Mouse (Mus musculus) brain, adult 2 months (tissue): Measurements from ENCODE around the gene Mettl17.
"Not testable (repeated sequence)": the region's sequence is repeated elsewhere in the genome, so short reads cannot be mapped to it uniquely, and the experiment has no call there.

ENCODE experiments used
- DNase-seq: peaks from one replicate; pipeline ENCODE4 v3.0.0; 2011; ENCODE audit warnings: low read depth, low spot score

The Mettl17 gene

GRCm38 (mm10) chr14:51896539-51897170 is 12.0 kb downstream of the Mettl17 start:
- DNase-seq: peak; percentile 58

DNA sequence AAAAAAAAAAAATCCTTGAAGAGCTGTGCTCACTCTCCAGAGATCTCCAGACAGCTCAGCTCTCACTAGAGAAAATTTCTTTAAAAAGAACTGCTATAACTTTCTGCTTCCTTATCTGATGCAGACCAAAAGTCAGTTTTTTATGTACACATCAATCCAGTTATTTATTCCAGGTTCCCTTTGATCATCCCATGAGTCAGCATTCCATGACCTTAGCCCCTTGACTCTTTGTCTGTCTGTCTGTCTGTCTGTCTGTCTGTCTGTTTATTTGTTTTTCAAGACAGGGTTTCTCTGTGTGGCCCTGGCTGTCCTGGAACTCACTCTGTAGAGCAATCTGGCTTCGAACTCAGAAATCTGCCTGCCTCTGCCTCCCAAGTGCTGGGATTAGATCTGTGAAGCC is 14.7 kb downstream of the Mettl17 start:
- DNase-seq: no peak

DNA sequence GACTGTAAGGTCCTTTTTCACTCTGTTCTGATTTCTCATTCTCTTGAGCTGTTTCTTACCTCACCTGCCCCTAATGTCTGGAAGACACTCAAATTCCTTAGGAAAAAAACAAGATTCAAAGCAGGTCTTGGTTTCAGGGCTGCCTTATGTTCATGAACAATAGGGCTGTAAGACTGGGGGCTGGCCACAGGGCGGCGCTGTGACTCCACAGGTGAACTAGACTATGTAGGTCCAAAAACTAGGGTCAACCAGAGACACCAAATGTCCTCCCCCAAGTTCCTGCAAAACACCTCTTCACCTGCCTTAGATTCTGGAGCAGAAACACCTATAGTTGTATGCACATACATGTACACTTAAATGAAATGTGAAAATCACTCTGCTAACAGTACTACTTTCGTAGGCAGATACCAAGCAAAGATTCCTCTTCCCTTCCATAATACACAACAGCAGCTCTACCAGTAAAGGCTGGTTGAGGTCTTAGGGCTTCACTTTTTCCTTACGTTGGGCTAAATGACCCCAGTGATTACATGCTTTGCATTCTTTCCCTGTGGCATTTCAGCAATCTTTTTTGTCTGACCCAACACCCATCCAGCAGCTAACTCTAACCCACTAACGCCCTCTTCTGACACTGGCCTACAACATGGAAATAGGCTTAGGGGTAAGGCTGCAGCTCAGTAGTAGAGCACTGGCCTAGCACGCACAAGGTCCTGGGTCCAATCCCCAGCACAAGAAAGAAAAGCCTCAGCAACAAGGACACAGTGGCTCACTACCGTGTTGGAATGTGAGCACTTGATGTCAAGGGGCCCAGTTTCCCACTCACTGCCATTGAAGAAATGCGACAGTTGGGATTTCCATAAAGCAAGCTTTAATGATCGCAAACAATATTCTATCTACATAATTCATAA is 18.4 kb downstream of the Mettl17 start:
- peak; percentile 84 for DNase-seq

GRCm38 (mm10) chr14:51903782-51904181 is 19.1 kb downstream of the Mettl17 start:
- DNase-seq: no peak

DNA sequence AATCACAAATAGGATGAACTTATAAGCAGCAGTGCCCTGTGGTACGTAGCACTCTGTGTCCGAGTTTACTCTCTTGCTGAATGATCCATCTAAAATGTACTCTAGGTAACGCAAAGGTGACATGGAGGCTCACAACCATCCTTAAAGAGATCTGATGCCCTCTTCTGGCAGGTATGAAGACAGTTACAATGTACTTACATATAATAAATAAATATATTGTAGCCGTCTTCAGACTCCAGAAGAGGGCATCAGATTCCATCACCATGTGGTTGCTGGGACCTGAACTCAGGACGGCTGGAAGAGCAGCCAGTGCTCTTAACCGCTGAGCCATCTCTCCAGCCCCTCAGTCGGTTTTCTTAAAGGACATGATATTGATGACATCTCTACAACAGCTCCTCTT is 20.1 kb downstream of the Mettl17 start:
- peak; percentile 58 for DNase-seq

DNA sequence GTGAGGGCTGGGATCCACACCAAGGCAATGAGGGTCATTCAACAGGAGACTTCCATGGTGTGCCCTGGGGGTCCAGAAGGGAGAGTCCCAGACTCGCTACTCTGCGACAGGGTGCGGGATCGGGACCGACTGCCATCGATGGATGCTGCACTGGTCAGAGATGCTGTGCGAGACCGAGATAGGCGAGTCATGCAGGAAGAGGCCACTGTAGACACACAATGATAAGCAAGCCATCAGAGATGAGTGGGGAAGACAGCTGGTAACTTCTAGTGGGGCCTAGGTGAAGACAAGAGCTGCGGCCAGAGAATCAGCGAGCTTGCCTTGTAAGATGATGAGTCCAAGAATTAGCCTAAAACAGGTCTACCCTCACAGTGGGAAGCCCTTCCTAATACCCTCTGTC is 21.5 kb downstream of the Mettl17 start:
- no peak for DNase-seq

DNA sequence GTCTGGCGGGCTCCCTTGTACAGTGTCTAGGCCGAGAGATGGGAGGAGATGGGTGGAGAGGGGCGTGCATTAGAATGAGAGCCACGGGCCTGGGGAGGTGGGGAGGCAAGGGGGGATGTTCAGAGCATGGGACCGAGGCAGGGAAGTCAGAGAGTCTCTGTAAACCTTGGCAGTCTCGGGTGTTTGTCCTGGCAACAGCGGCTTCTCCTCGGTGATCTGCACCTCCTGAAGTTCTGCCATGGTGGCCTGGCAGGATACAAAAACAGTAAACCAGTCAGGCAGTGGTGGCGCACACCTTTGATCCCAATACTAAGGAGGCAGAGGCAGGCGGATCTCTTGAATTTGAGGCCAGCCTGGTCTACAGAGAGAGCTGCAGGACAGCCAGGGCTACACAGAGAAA is 26.7 kb downstream of the Mettl17 start:
- no peak for DNase-seq

- no peak for DNase-seq
Observed at GRCm38 (mm10) chr14:51912391-51913061, 27.9 kb downstream of the Mettl17 start.

DNA sequence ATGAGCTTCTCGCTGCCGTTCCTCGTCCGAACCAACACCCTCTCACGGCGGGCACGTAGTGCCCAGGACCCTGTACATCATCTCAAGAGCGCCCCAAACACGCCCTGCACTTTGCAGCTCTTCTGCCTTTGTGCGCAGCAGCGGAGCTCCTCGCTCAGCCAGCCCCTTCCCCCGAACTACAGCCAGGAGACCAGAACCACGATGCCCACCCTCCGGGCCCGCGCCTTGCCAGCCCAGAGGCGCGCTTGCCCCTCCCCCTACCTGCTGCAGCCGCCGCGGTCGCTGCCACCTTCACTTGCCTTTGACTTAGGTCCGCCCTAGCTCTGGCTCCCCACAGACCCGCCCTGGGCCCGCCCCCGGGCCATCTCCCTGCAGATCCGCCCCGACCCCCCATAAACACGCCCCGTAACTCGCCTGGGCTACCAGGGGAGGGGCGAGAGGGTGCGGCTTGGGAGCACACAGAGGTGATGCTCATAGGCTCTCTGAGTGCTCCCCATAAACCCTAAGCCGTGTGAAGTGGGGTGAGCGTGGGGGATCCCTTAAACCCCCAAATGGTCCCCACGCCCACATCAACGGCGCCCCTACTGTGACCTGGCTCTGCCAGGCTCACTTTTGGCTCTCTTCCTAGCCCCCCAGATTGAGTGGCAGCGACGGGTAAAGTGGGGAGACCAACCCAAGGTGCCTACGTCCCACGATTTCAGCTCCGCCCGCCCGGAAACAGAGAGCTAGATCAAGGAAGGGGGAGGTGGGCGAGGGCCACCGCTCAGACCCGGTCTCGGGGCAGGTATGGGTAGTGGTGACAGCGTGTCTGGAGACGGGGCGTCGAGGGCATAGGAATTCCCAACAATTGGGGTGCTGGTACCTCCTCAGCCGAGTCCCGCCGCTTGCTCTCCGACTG is 28.7 kb downstream of the Mettl17 start:
- peak; percentile 80 for DNase-seq

- DNase-seq: peak; percentile 84
Observed at GRCm38 (mm10) chr14:51913960-51914762, 29.5 kb downstream of the Mettl17 start, which contains the start of gene Ndrg2. TSS of gene Ndrg2 (minus strand) at chr14:51914158.

DNA sequence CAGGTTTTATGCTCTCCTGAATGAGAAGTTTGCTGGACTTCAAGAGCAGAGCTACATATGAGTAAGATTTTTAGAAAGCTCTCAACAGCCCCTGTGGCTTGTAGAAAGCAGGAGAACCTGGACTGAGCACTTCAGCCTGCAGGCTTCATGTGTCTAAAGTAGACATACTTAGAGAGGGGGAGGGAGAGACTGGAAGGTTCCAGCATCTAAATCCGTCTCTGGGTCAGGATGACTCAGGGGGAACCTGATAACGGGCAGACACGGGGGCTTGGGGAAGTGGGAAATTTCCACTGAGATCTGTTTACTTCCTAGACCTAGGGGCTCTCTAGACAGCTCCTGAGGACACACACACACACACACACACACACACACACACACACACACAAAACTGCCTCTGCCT is 30.4 kb downstream of the Mettl17 start:
- peak; percentile 49 for DNase-seq

- no peak for DNase-seq
Observed at GRCm38 (mm10) chr14:51916539-51916938, 31.9 kb downstream of the Mettl17 start.

GRCm38 (mm10) chr14:51918125-51918524 is 33.5 kb downstream of the Mettl17 start, which contains the start of gene Tppp2:
TSS of gene Tppp2 (plus strand) at chr14:51918425.
- DNase-seq: no peak

DNA sequence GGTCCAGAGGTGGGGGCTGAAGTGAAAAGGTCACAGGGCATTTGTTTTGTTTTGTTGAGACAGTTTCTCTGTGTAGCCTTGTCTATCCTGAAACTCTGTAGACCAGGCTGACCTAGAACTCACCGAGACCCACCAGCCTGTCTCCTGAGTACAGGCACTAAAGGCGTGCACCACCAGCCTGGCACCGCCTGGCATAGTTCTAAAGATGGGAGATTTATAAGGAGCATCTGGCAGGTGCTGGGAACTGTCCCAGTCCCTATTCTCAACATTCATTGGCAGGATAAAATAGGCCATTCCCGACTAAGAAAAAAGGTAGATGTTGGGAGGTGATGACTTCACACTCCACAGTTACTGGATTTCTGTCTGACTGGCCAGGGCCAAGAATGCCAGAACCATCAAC is 34.3 kb downstream of the Mettl17 start:
- DNase-seq: peak; percentile 35

- DNase-seq: peak; percentile 48
Observed at GRCm38 (mm10) chr14:51921759-51922570, 37.3 kb downstream of the Mettl17 start.

- DNase-seq: no peak
Observed at GRCm38 (mm10) chr14:51922571-51922865, 37.9 kb downstream of the Mettl17 start, which contains the start of gene Rnase13. TSS of gene Rnase13 (minus strand) at chr14:51922773.

- DNase-seq: peak; percentile 57
Observed at GRCm38 (mm10) chr14:51922910-51923309, 38.3 kb downstream of the Mettl17 start.

DNA sequence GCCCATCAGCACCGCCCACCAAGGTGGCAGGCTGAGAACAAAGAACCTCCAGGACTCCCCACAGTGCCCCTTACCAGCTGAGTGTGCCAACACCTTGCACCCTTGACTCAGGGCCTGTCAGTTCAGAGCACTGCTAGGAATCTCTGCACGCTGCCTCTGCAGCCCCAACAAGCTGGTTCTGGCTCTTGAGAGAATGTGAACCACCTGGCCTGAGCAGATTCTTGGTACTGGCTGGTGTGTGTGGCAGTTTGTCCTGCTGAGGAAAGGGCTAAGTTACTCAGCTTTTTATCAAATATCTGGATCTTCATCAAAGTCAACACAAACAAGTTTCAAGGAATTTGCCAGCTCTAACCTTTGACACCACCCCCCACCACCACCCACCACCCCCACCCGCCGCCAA is 38.9 kb downstream of the Mettl17 start:
- no peak for DNase-seq

DNA sequence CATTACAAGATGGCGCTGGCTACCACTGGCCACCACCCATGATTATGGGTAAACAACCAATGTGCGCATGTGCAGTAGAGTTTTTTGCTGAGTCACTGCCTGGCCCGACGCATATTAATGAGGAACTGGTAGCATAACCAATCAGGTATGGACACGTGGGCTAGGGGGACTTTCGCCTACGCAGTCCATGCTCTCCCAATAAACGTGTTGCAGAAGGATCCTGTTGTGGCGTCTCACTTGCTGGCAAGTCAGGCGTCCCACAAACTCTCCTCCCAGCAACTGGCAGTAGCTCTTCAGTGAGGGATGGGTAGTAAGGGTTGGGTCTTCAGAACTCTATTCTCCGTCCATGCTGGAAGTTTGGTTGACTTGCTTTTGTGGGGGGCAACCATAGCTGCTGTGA is 42.3 kb downstream of the Mettl17 start:
- DNase-seq: not testable (repeated sequence)
